18 mouse cellular contexts compared by ENCODE assay signal in genomic region chr11:68155821-68156220, GRCm38 (mm10).
"Had no signal": no experiment of that assay in that cellular context is flagged by ENCODE, and none has a peak within 500 bp of the region (broad histone marks: within the 10 kb centered on the region; RNA-seq: fewer than 3 reads in every experiment).

No protein-coding gene starts in this region.

- H3K9ac ChIP-seq: midbrain, embryonic 12.5 days; neural tube, embryonic 13.5 days; neural tube, embryonic 15.5 days; stomach, embryonic 15.5 days had no signal

- H3K36me3 ChIP-seq: midbrain, embryonic 10.5 days; midbrain, embryonic 12.5 days; neural tube, embryonic 13.5 days; neural tube, embryonic 15.5 days; stomach, embryonic 15.5 days had no signal

- H3K27me3 ChIP-seq: neural tube, embryonic 13.5 days; neural tube, embryonic 15.5 days; stomach, embryonic 15.5 days had no signal

- H3K4me2 ChIP-seq: midbrain, embryonic 12.5 days; neural tube, embryonic 13.5 days; neural tube, embryonic 15.5 days; stomach, embryonic 15.5 days had no signal

- DNase-seq: lung, adult 2 months; lung, postnatal 14 days; lung, postnatal 4 days; midbrain, embryonic 14.5 days; retina, postnatal 1 day; right cerebral cortex, adult 18-20 months; right cerebral cortex, postnatal 14 days; thymus, adult 2 months; thymus, postnatal 25 days; thymus, postnatal 4 days had no signal

- H3K4me3 ChIP-seq: midbrain, embryonic 10.5 days; midbrain, embryonic 12.5 days; myocyte; neural tube, embryonic 13.5 days; neural tube, embryonic 15.5 days; stomach, embryonic 15.5 days had no signal

- H3K27ac ChIP-seq: midbrain, embryonic 12.5 days; neural tube, embryonic 13.5 days; neural tube, embryonic 15.5 days; stomach, embryonic 15.5 days; stomach, postnatal 0 days had no signal

- ATAC-seq: midbrain, embryonic 16.5 days had no signal

- H3K9me3 ChIP-seq: neural tube, embryonic 15.5 days; stomach, embryonic 15.5 days had no signal
